Mouse (Mus musculus): ENCODE results near the gene Timd2. TPM values are rescaled to one million over a fixed set of nuclear protein-coding genes. Genes with fewer than 3 reads are reported as not detected.
"Not testable (repeated sequence)": the region's sequence is repeated elsewhere in the genome, so short reads cannot be mapped to it uniquely, and the experiment has no call there.

Timd2 gene
- total and polyA plus RNA-seq, 3 experiments = not detected

GRCm38 (mm10) chr11:46644824-46645223 lies 62.0 kb downstream of the Timd2 start:
- no peak overlapping the region for H3K9ac ChIP-seq (ENCODE audit: low read depth, low read length)
- 44% methylated on average over 1 of the region's 1 CpGs for WGBS
- H3K36me3 ChIP-seq (ENCODE audit: control insufficient read depth, insufficient read depth, low read length) = no peaks in the 10 kb centered on the region
- no peak overlapping the region for H3K27ac ChIP-seq
- no peaks in the 10 kb centered on the region for H3K27me3 ChIP-seq (ENCODE audit: control insufficient read depth, insufficient read depth, low read length)
- no peak for TF ChIP-seq POLR2A (IDR thresholded peaks at IDR 0.05; ENCODE audit: insufficient read depth, low read depth, low read length)
- no peak for TF ChIP-seq CTCF (IDR thresholded peaks at IDR 0.05)
- TF ChIP-seq EP300 (IDR thresholded peaks at IDR 0.05; ENCODE audit: insufficient read depth, low read depth, low read length) = no peak
- intact Hi-C loops (cut with DNase I) = no loop called here
- DNase-seq = no peak
- no peak overlapping the region for H3K4me3 ChIP-seq
- H3K4me1 ChIP-seq (ENCODE audit: control insufficient read depth, insufficient read depth, low read length) = no peaks in the 10 kb centered on the region
- H3K79me2 ChIP-seq (replicated peaks; ENCODE audit: control insufficient read depth, insufficient read depth, low read length) = no peaks in the 10 kb centered on the region

GRCm38 (mm10) chr11:46636568-46636967 lies 70.3 kb downstream of the Timd2 start:
- no peaks in the 10 kb centered on the region for H3K27me3 ChIP-seq (ENCODE audit: control insufficient read depth, insufficient read depth, low read length)
- no peak overlapping the region for H3K27ac ChIP-seq
- WGBS = 69% methylated on average over 3 of the region's 3 CpGs
- intact Hi-C loops (cut with DNase I) = no loop called here
- no peak overlapping the region for H3K9ac ChIP-seq (ENCODE audit: low read depth, low read length)
- H3K4me1 ChIP-seq (ENCODE audit: control insufficient read depth, insufficient read depth, low read length) = no peaks in the 10 kb centered on the region
- no peak overlapping the region for H3K4me3 ChIP-seq
- DNase-seq = no peak
- H3K36me3 ChIP-seq (ENCODE audit: control insufficient read depth, insufficient read depth, low read length) = no peaks in the 10 kb centered on the region
- no peaks in the 10 kb centered on the region for H3K79me2 ChIP-seq (replicated peaks; ENCODE audit: control insufficient read depth, insufficient read depth, low read length)
- TF ChIP-seq CTCF (IDR thresholded peaks at IDR 0.05) = no peak
- no peak for TF ChIP-seq POLR2A (IDR thresholded peaks at IDR 0.05; ENCODE audit: insufficient read depth, low read depth, low read length)
- TF ChIP-seq EP300 (IDR thresholded peaks at IDR 0.05; ENCODE audit: insufficient read depth, low read depth, low read length) = no peak

- intact Hi-C loops (cut with DNase I) = not testable (repeated sequence)
Observed at GRCm38 (mm10) chr11:46635516-46635915, 71.3 kb downstream of the Timd2 start.

GRCm38 (mm10) chr11:46631635-46632034 lies 75.2 kb downstream of the Timd2 start:
- DNase-seq = peak in 1 of 2 experiments; percentile 28
- H3K4me1 ChIP-seq (ENCODE audit: control insufficient read depth, insufficient read depth, low read length) = no peaks in the 10 kb centered on the region
- H3K27me3 ChIP-seq (ENCODE audit: control insufficient read depth, insufficient read depth, low read length) = no peaks in the 10 kb centered on the region
- no peak for TF ChIP-seq POLR2A (IDR thresholded peaks at IDR 0.05; ENCODE audit: insufficient read depth, low read depth, low read length)
- TF ChIP-seq CTCF (IDR thresholded peaks at IDR 0.05) = peak; percentile 68
- no peak overlapping the region for H3K4me3 ChIP-seq
- H3K36me3 ChIP-seq (ENCODE audit: control insufficient read depth, insufficient read depth, low read length) = no peaks in the 10 kb centered on the region
- H3K79me2 ChIP-seq (replicated peaks; ENCODE audit: control insufficient read depth, insufficient read depth, low read length) = no peaks in the 10 kb centered on the region
- WGBS = 26% methylated on average over 3 of the region's 3 CpGs
- intact Hi-C loops (cut with DNase I) = no loop called here
- H3K27ac ChIP-seq = no peak overlapping the region
- no peak overlapping the region for H3K9ac ChIP-seq (ENCODE audit: low read depth, low read length)

More at GRCm38 (mm10) chr11:46635516-46635915, 71.3 kb downstream of the Timd2 start:
- H3K79me2 ChIP-seq (replicated peaks; ENCODE audit: control insufficient read depth, insufficient read depth, low read length); H3K36me3 ChIP-seq (ENCODE audit: control insufficient read depth, insufficient read depth, low read length); H3K4me1 ChIP-seq (ENCODE audit: control insufficient read depth, insufficient read depth, low read length); H3K4me3 ChIP-seq; DNase-seq; H3K27me3 ChIP-seq (ENCODE audit: control insufficient read depth, insufficient read depth, low read length); H3K9ac ChIP-seq (ENCODE audit: low read depth, low read length); H3K27ac ChIP-seq: not testable (repeated sequence)
- 87% methylated on average over 4 of the region's 4 CpGs for WGBS

- intact Hi-C loops (cut with DNase I) = loop anchor here (10.0 kb wide), 1 partner anchor 1325 kb away; no protein-coding TSS in a partner anchor
Observed at GRCm38 (mm10) chr11:46629211-46629795, 77.6 kb downstream of the Timd2 start, which contains the start of gene Dppa1. Dppa1 (minus strand) TSS chr11:46629261.

GRCm38 (mm10) chr11:46620414-46621168 lies 86.3 kb downstream of the Timd2 start:
- DNase-seq = no peak
- Histone ChIP-seq H3K79me2 (replicated peaks; ENCODE audit: control insufficient read depth, insufficient read depth, low read length) (no peaks in the 10 kb centered on the region), H3K9ac (ENCODE audit: low read depth, low read length) (no peak overlapping the region), H3K4me1 (ENCODE audit: control insufficient read depth, insufficient read depth, low read length) (no peaks in the 10 kb centered on the region), H3K27me3 (ENCODE audit: control insufficient read depth, insufficient read depth, low read length) (no peaks in the 10 kb centered on the region), H3K36me3 (ENCODE audit: control insufficient read depth, insufficient read depth, low read length) (no peaks in the 10 kb centered on the region), H3K27ac (no peak overlapping the region), H3K4me3 (no peak overlapping the region)
- WGBS = 45% methylated on average over 7 of the region's 7 CpGs
- intact Hi-C loops (cut with DNase I) = loop anchor here (10.0 kb wide), 1 partner anchor 1334 kb away; no protein-coding TSS in a partner anchor
- TF ChIP-seq POLR2A (IDR thresholded peaks at IDR 0.05; ENCODE audit: insufficient read depth, low read depth, low read length) (no peak), EP300 (IDR thresholded peaks at IDR 0.05; ENCODE audit: insufficient read depth, low read depth, low read length) (no peak), CTCF (IDR thresholded peaks at IDR 0.05) (no peak)

More at GRCm38 (mm10) chr11:46629211-46629795, 77.6 kb downstream of the Timd2 start, which contains the start of gene Dppa1:
- no peak for DNase-seq
- no peaks in the 10 kb centered on the region for H3K4me1 ChIP-seq (ENCODE audit: control insufficient read depth, insufficient read depth, low read length)
- H3K9ac ChIP-seq (ENCODE audit: low read depth, low read length) = no peak within 1 kb of the TSS
- WGBS = 68% methylated on average over 2 of the region's 2 CpGs
- no peaks in the 10 kb centered on the region for H3K27me3 ChIP-seq (ENCODE audit: control insufficient read depth, insufficient read depth, low read length)
- no peak for TF ChIP-seq CTCF (IDR thresholded peaks at IDR 0.05)
- no peak for TF ChIP-seq POLR2A (IDR thresholded peaks at IDR 0.05; ENCODE audit: insufficient read depth, low read depth, low read length)
- TF ChIP-seq EP300 (IDR thresholded peaks at IDR 0.05; ENCODE audit: insufficient read depth, low read depth, low read length) = no peak
- H3K79me2 ChIP-seq (replicated peaks; ENCODE audit: control insufficient read depth, insufficient read depth, low read length) = no peaks in the 10 kb centered on the region
- H3K36me3 ChIP-seq (ENCODE audit: control insufficient read depth, insufficient read depth, low read length) = no peaks in the 10 kb centered on the region
- H3K27ac ChIP-seq = no peak within 1 kb of the TSS
- H3K4me3 ChIP-seq = no peak within 1 kb of the TSS

Measured in heart, adult 2 months (tissue).